Mouse (Mus musculus): ENCODE measurements around the gene Syce1l. TPM values are rescaled to one million over a fixed set of nuclear protein-coding genes. Genes with fewer than 3 reads are reported as not detected.

Gene Syce1l
- polyA plus RNA-seq (2015; fragmentation: Nextera tagmentation; extraction: Ambion mirVana): not detected in 2 replicates

GRCm38 (mm10) chr8:113642926-113643325 is at the start of gene Syce1l:
Syce1l (plus strand) TSS chr8:113643213.
- Histone ChIP-seq H3K4me2 (ENCODE audit: low read depth, low read length) (no peak within 1 kb of the TSS), H3K27ac (ENCODE audit: low read length) (no peak within 1 kb of the TSS), H3K4me3 (replicated peaks; ENCODE audit: low read length) (no peak within 1 kb of the TSS), H3K27me3 (ENCODE audit: control insufficient read depth, insufficient read depth, low read length) (no peaks in the 10 kb centered on the region), H3K9me3 (replicated peaks; ENCODE audit: control insufficient read depth, low read length) (no peaks in the 10 kb centered on the region), H3K36me3 (ENCODE audit: control insufficient read depth, insufficient read depth, low read length) (no peaks in the 10 kb centered on the region), H3K9ac (ENCODE audit: low read length) (no peak within 1 kb of the TSS), H3K4me1 (ENCODE audit: control insufficient read depth, insufficient read depth, low read length) (no peaks in the 10 kb centered on the region)
- no peak for ATAC-seq (ENCODE audit: insufficient read depth, low FRiP score)
- WGBS: 90% methylated on average over 16 of the region's 16 CpGs

- no peaks in the 10 kb centered on the region for H3K9me3 ChIP-seq (replicated peaks; ENCODE audit: control insufficient read depth, low read length)
- no peaks in the 10 kb centered on the region for H3K27me3 ChIP-seq (ENCODE audit: control insufficient read depth, insufficient read depth, low read length)
- H3K9ac ChIP-seq (ENCODE audit: low read length): no peak overlapping the region
- H3K4me2 ChIP-seq (ENCODE audit: low read depth, low read length): no peak overlapping the region
- H3K36me3 ChIP-seq (ENCODE audit: control insufficient read depth, insufficient read depth, low read length): no peaks in the 10 kb centered on the region
- no peak overlapping the region for H3K27ac ChIP-seq (ENCODE audit: low read length)
- no peak for ATAC-seq (ENCODE audit: insufficient read depth, low FRiP score)
- WGBS: 55% methylated on average over 3 of the region's 3 CpGs
- H3K4me1 ChIP-seq (ENCODE audit: control insufficient read depth, insufficient read depth, low read length): no peaks in the 10 kb centered on the region
- no peak overlapping the region for H3K4me3 ChIP-seq (replicated peaks; ENCODE audit: low read length)
These were observed 44.6 kb upstream of the Syce1l start for GRCm38 (mm10) chr8:113598401-113598800.

- no peaks in the 10 kb centered on the region for H3K27me3 ChIP-seq (ENCODE audit: control insufficient read depth, insufficient read depth, low read length)
- no peak overlapping the region for H3K9ac ChIP-seq (ENCODE audit: low read length)
- no peak for ATAC-seq (ENCODE audit: insufficient read depth, low FRiP score)
- peaks cover 15% of the 10 kb centered on the region for H3K4me1 ChIP-seq (ENCODE audit: control insufficient read depth, insufficient read depth, low read length)
- H3K4me2 ChIP-seq (ENCODE audit: low read depth, low read length): no peak overlapping the region
- 5% methylated on average over 3 of the region's 3 CpGs for WGBS
- no peak overlapping the region for H3K4me3 ChIP-seq (replicated peaks; ENCODE audit: low read length)
- H3K36me3 ChIP-seq (ENCODE audit: control insufficient read depth, insufficient read depth, low read length): no peaks in the 10 kb centered on the region
- no peaks in the 10 kb centered on the region for H3K9me3 ChIP-seq (replicated peaks; ENCODE audit: control insufficient read depth, low read length)
- no peak overlapping the region for H3K27ac ChIP-seq (ENCODE audit: low read length)
These were observed 10.4 kb upstream of the Syce1l start for GRCm38 (mm10) chr8:113632634-113633033.

- WGBS: 26% methylated on average over 12 of the region's 12 CpGs
- no peak for ATAC-seq (ENCODE audit: insufficient read depth, low FRiP score)
- peaks cover 15% of the 10 kb centered on the region for H3K4me1 ChIP-seq (ENCODE audit: control insufficient read depth, insufficient read depth, low read length)
- no peaks in the 10 kb centered on the region for H3K36me3 ChIP-seq (ENCODE audit: control insufficient read depth, insufficient read depth, low read length)
- H3K4me3 ChIP-seq (replicated peaks; ENCODE audit: low read length): peak overlapping the region; percentile 78
- H3K9ac ChIP-seq (ENCODE audit: low read length): peak overlapping the region; percentile 64
- H3K27me3 ChIP-seq (ENCODE audit: control insufficient read depth, insufficient read depth, low read length): no peaks in the 10 kb centered on the region
- peak overlapping the region; percentile 65 for H3K4me2 ChIP-seq (ENCODE audit: low read depth, low read length)
- no peaks in the 10 kb centered on the region for H3K9me3 ChIP-seq (replicated peaks; ENCODE audit: control insufficient read depth, low read length)
- H3K27ac ChIP-seq (ENCODE audit: low read length): no peak overlapping the region
These were observed 8.9 kb upstream of the Syce1l start for GRCm38 (mm10) chr8:113634161-113634560.

GRCm38 (mm10) chr8:113634670-113635591 is 8.1 kb upstream of the Syce1l start, which contains the start of gene Mon1b:
Mon1b (plus strand) TSS chr8:113635587.
- peak; percentile 98 for ATAC-seq (ENCODE audit: insufficient read depth, low FRiP score)
- Histone ChIP-seq H3K4me3 (replicated peaks; ENCODE audit: low read length) (peak within 1 kb of the TSS; percentile 78), H3K9ac (ENCODE audit: low read length) (peak within 1 kb of the TSS; percentile 85), H3K36me3 (ENCODE audit: control insufficient read depth, insufficient read depth, low read length) (no peaks in the 10 kb centered on the region), H3K9me3 (replicated peaks; ENCODE audit: control insufficient read depth, low read length) (no peaks in the 10 kb centered on the region), H3K4me2 (ENCODE audit: low read depth, low read length) (peak within 1 kb of the TSS; percentile 97), H3K4me1 (ENCODE audit: control insufficient read depth, insufficient read depth, low read length) (peaks cover 15% of the 10 kb centered on the region), H3K27ac (ENCODE audit: low read length) (peak within 1 kb of the TSS; percentile 97), H3K27me3 (ENCODE audit: control insufficient read depth, insufficient read depth, low read length) (no peaks in the 10 kb centered on the region)
- WGBS: under 1% methylated on average over 42 of the region's 42 CpGs

GRCm38 (mm10) chr8:113635592-113636279 is 7.3 kb upstream of the Syce1l start:
- H3K27me3 ChIP-seq (ENCODE audit: control insufficient read depth, insufficient read depth, low read length): no peaks in the 10 kb centered on the region
- H3K9ac ChIP-seq (ENCODE audit: low read length): peak overlapping the region; percentile 85
- peak overlapping the region; percentile 97 for H3K27ac ChIP-seq (ENCODE audit: low read length)
- H3K4me1 ChIP-seq (ENCODE audit: control insufficient read depth, insufficient read depth, low read length): peaks cover 15% of the 10 kb centered on the region
- H3K4me2 ChIP-seq (ENCODE audit: low read depth, low read length): peak overlapping the region; percentile 97
- peak; percentile 78 for ATAC-seq (ENCODE audit: insufficient read depth, low FRiP score)
- no peaks in the 10 kb centered on the region for H3K36me3 ChIP-seq (ENCODE audit: control insufficient read depth, insufficient read depth, low read length)
- WGBS: under 1% methylated on average over 44 of the region's 44 CpGs
- peak overlapping the region; percentile 78 for H3K4me3 ChIP-seq (replicated peaks; ENCODE audit: low read length)
- H3K9me3 ChIP-seq (replicated peaks; ENCODE audit: control insufficient read depth, low read length): no peaks in the 10 kb centered on the region

- H3K4me3 ChIP-seq (replicated peaks; ENCODE audit: low read length): peak overlapping the region; percentile 78
- H3K36me3 ChIP-seq (ENCODE audit: control insufficient read depth, insufficient read depth, low read length): no peaks in the 10 kb centered on the region
- peak overlapping the region; percentile 97 for H3K4me2 ChIP-seq (ENCODE audit: low read depth, low read length)
- H3K9ac ChIP-seq (ENCODE audit: low read length): peak overlapping the region; percentile 85
- 33% methylated on average over 5 of the region's 5 CpGs for WGBS
- H3K4me1 ChIP-seq (ENCODE audit: control insufficient read depth, insufficient read depth, low read length): peaks cover 15% of the 10 kb centered on the region
- peak overlapping the region; percentile 97 for H3K27ac ChIP-seq (ENCODE audit: low read length)
- no peak for ATAC-seq (ENCODE audit: insufficient read depth, low FRiP score)
- H3K9me3 ChIP-seq (replicated peaks; ENCODE audit: control insufficient read depth, low read length): no peaks in the 10 kb centered on the region
- no peaks in the 10 kb centered on the region for H3K27me3 ChIP-seq (ENCODE audit: control insufficient read depth, insufficient read depth, low read length)
These were observed 6.8 kb upstream of the Syce1l start for GRCm38 (mm10) chr8:113636280-113636628.

GRCm38 (mm10) chr8:113640357-113640756 is 2.7 kb upstream of the Syce1l start:
- H3K36me3 ChIP-seq (ENCODE audit: control insufficient read depth, insufficient read depth, low read length): no peaks in the 10 kb centered on the region
- H3K4me1 ChIP-seq (ENCODE audit: control insufficient read depth, insufficient read depth, low read length): peaks cover 9% of the 10 kb centered on the region
- 86% methylated on average over 8 of the region's 8 CpGs for WGBS
- H3K9me3 ChIP-seq (replicated peaks; ENCODE audit: control insufficient read depth, low read length): no peaks in the 10 kb centered on the region
- ATAC-seq (ENCODE audit: insufficient read depth, low FRiP score): no peak
- no peak overlapping the region for H3K4me3 ChIP-seq (replicated peaks; ENCODE audit: low read length)
- no peak overlapping the region for H3K4me2 ChIP-seq (ENCODE audit: low read depth, low read length)
- H3K27ac ChIP-seq (ENCODE audit: low read length): no peak overlapping the region
- H3K27me3 ChIP-seq (ENCODE audit: control insufficient read depth, insufficient read depth, low read length): no peaks in the 10 kb centered on the region
- H3K9ac ChIP-seq (ENCODE audit: low read length): no peak overlapping the region

Data from stomach, embryonic 16.5 days (tissue).